Mouse (Mus musculus) mesoderm, embryonic 11.5 days (tissue): ENCODE data around the gene S100g.
A peak's percentile ranks its signal among the peaks of the same experiment; 100 is the strongest.

Experiments
- DNase-seq: peaks from one replicate; pipeline ENCODE4 v3.0.0-alpha.2; 2012; ENCODE audit warnings: low read depth, low spot score

S100g gene

DNA sequence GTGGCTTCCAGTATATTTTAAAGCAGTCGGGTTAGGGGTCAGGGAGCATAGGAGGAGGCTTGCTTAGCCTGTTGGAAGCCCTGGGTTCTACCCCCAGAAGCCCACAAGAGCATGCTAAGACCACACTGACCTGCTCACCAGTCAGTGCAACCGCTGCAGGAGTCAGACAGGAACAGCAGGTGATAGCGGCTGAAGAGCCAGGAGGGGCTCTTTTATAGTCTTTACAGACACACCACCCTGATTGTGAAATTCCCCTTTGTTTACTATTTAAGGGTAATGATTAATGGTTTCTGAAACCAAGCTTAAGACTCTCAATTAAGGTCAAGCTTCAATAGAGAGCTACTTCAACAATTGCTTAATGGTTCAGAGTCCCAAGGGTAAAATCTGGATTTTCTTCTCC lies at the start of gene S100g:
S100g (minus strand) TSS at position 217 of the 400 bp plus-strand sequence.
- DNase-seq: no peak

DNA sequence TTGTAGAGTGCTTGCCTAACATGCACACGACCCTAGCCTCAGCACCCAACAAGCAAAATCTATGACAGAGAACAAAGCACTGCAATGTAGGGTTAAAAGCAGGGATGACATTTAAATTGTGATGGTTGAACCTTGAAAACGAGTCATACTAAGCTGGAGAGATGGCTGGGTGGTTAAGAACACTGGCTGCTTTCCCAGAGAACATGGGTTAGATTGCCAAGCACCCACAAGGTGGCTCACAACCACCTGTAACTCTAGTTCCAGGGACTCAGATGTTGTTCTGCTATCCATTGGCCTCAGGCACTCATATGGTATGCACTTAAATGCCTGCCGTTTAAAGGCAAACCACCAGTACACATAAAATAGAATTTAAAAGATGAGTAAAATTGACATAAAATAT lies 27.7 kb upstream of the S100g start:
- DNase-seq: no peak

DNA sequence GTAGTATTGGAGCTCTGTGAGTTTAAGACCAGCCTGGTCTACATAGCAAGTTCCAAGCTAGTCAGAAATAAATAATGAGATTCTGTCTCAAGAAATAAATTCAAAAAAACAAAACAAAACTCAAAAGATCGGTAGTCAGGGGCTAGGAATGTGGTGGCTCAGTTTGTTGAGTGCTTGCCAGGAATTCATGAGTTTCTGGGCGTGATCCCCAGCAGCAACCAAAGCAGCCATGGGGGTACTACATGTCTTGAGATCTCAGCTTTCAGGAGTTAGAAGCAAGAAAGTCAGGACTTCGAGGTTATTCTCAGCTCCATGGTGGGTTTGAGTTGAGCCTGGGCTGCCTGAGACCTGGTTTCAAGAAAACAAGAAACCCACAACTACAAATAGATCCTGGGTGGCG lies 27.0 kb upstream of the S100g start:
- DNase-seq: no peak

DNA sequence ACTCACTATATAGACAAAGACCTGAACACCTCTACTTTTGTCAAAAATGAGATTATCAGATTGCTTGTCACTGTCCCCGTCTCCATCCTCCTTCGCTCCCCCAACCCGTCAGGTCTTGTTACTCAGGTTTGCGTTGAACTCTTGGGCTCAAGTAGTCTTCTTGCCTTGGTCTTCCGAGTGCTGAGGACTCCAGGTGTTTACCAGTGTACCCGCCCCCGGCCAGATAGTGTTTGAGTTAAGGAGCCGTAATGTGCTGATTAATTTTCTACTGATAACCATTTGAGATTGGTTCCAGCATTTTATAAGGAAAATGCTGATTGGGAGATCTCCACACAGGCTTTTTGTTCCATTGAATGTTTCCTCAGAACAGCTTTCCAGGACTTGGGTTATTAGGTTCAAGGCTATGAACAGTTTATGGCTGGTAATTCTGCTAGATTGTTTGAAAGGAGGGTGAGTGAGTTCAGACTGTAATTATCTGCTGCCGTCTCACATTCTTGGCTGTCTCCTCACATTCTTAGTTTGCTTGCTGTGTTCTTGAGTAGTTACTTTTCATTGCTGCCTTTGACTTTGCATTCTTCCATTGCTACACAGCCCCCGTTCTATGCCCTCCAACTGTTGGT lies 22.6 kb upstream of the S100g start:
- DNase-seq: no peak

DNA sequence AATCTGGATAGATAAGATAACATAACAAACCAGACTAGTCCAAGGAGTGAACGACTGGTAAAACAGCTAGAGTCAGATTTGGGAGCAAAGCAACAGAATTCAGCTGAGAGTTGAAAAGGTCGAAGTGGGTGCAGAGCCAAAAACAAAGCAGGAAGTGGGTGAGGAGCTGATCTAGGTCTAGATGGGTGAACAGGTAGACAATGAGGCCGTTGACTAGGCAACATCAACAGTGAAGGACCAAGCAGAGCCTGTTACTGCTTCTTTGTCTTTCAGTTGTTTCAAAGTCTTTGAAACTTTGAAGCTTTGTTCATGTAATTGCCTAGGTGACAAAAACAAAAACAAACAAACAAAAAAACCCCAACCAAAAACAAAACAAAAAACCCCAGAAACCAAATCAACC lies 11.8 kb upstream of the S100g start:
- DNase-seq: no peak

DNA sequence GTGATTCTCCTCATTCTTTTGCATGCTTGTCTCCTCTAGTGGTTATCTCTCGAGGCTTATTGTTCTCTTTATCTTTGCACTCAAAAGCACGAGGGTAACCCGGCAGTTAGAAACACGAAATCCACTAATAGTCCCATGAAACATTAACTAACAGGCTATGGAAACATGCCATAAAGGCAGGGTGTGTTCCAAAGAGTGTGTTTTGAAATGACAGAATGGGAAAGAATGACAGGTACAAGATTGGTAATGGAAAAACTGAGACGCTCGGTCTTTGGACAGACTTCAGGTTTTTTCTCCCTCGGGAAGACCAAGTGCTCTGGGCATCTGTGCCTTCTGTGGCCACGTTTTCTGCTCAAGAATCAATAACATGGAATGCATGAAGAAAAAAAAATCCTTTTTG lies 3.1 kb upstream of the S100g start:
- DNase-seq: no peak

DNA sequence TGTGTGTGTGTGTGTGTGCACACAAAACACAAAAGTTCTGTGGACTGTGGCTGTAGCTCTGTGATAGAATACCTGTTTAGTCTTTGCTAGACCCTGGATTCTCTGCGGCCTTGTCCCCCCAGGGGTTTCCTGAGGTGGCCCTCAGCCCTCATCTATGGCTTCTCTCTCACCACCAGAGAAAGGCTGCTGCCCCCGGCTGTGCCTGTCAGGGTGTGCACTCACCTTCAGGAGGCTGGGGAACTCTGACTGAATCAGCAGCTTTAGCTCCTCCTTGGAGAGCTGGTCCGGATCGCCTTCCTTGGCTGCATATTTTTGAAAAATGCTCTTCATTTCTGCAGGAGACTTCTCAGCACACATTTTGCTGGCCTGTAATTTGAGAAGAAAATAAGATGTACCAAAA lies 559 bp downstream of the S100g start:
- DNase-seq: no peak

DNA sequence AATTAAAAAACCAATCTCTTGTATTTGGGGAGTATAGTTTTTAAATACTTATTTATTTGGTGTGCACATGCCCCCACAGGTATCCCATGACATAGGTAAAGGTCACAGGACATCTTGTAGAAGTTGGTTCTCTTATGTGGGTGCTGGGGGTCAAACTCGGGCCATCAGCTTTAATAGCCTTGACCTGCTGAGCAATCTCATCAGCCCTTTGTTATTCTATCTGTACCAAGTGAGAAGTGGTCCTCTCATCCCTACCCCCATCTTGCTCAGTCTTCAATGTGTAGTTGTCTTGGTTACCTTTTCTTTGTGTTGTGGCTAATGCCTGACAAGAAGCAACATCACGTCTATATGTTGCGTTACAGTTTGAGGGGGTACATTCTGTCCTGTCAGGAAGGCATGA lies 6.5 kb downstream of the S100g start:
- DNase-seq: no peak

DNA sequence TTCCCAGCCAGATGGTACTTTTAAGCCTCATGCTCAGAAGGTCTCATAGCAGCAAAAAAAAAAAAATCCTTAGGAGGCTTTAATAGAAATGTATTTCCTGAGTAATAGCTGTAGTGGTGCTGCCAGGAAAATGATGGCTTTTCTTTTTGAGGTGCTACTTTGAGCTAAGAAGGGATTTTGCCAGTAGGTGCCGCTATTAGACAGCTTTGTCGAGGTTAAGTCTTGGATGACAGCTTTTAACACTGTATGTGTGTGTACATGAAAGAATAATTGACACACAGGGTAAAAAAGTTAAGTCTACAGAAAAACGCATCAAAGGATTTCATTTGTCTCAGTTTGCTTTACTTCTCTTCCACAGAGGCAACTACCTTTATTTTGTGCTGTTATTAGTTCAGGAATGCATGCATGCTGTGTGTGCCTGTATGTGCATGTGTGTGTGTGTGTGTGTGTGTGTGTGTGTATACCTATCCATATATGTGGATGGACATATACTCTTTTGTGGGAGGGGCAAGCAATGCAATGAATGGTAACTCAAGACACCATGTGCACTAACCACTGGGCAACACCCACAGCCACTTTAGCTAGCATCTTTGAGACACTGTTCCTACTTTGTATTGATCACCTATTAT lies 14.5 kb downstream of the S100g start:
- DNase-seq: peak; percentile 41

DNA sequence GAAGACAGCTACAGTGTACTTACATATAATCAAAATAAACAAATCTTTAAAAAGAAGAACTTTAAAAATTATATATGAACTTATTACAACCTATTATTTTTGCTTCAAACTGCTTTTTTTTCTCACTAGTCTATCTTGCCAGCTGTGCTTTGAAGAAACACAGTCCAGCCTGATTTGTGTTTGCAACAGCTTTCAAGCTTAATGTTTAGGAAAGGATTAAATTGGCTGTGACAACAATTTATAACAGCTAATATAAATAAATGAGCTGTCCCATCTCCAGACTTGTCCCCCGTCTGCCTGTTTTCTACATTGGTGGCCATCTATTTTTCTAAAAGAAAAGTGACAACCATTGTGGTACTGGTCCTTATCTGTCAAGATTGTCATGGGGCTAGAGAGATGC lies 22.4 kb downstream of the S100g start:
- DNase-seq: no peak

DNA sequence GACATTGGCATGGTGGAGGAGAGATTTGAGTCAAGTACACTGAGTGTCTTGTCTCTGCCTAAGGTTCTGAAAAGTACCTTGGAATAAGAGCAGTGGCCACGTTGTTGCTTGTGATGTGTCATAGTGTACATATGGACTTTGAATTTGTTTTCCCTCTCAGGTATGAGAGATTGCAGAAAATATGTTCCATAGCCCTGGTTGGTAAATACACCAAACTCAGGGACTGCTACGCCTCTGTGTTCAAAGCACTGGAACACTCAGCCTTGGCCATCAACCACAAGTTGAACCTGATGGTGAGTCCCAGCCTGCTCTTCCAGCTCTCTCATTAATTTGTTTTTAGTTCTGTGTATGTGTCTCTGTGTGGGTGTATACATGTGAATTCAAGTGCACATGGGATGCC lies 32.9 kb downstream of the S100g start:
- no peak for DNase-seq

DNA sequence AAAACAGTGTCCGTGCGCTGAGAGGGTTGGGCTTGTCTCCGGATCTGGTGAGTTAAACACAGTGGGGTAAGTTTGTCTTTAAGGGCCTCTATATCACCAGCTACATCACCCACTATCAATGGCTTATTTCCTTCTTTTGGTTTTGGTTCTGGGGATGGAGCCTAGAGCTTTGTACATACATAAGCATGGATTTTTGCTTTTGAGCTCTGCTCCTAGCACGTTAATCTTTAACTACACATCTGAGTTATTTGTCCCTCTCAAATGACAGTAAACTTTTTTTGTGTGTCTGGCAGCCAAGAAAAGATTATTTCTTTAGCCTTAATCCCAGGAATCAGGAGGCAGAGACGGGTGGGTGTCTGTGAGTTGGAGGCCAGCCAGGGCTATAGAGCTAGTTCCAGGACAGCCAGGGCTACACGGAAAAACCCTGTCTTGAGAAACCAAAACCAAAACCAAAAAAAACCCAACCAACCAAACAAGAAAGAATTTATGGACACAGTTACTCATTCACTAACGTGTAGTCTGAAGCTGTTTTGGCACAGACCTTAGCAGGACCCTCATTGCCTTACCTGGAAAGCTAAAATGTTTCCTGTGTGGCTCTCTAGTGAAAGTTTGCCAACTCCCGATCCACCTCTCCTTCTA lies 42.8 kb downstream of the S100g start:
- no peak for DNase-seq

DNA sequence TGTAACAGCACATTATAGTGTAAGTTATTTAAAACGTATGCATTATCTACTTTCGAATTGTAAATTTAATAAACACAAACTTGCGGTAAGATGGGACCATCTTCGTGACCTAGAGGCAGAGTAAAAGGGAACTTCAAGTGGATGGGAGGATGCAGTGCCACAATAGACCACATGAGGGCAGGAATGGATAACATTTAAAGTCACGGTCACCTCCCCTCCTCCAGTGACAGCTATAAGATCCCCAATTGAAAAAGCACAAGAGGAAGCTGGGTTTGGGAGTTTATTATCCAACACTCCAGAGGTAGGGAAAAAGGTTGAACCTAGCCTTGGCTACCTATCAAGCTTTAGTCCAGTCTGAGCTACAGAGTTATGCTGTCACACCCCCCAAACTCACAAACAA lies 48.7 kb downstream of the S100g start:
- peak; percentile 51 for DNase-seq

DNA sequence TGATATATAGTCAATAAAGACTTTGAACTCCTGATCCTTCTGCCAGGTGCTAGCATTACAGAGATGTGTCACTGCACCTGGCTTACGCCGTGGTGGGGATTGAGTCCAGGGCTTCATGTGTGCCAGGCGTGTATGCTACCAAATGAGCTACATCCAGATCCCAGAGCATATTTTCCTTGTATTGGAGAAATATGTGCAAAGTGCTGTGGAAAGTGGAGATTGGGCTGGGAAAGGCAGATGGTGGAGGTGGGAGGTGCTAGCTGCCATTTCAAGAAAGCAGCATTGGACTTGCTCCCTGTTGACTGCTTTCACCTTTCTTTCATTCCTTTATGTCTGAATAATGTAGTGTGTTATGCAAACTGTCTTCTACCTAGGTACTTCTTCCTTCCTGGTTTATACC lies 50.7 kb downstream of the S100g start:
- no peak for DNase-seq
